8 mouse cellular contexts compared by ENCODE assay signal in genomic region chr12:5191628-5192379, GRCm38 (mm10).
DNase-seq lines count a peak whose midpoint lies in the region; ATAC-seq and TF ChIP-seq lines count a peak whose summit lies in the region.

No protein-coding gene starts in this region.

- peak overlapping the region; percentile 26; the same call in 1 of the 2 replicates for H3K27ac ChIP-seq in left cerebral cortex, adult 2 months
- H3K27ac ChIP-seq in forebrain, embryonic 14.5 days (ENCODE audit: low read depth, low read length), result no peak overlapping the region
- peak overlapping the region; percentile 56 for H3K27ac ChIP-seq in limb, embryonic 12.5 days
- H3K27ac ChIP-seq in midbrain, embryonic 16.5 days (ENCODE audit: low read length), result peak overlapping the region; percentile 35; the same call in 1 of the 2 replicates

- peaks cover 24% of the 10 kb centered on the region for H3K4me1 ChIP-seq in forebrain, embryonic 14.5 days (ENCODE audit: control insufficient read depth, insufficient read depth, low read length)
- peaks cover 71% of the 10 kb centered on the region for H3K4me1 ChIP-seq in limb, embryonic 12.5 days (replicated peaks)
- peaks cover 33% of the 10 kb centered on the region for H3K4me1 ChIP-seq in midbrain, embryonic 16.5 days (ENCODE audit: control insufficient read depth, insufficient read depth, low read length)

- intact Hi-C loops in left cerebral cortex, adult 2 months (cut with DNase I), result no loop called here

- H3K27me3 ChIP-seq in forebrain, embryonic 14.5 days (replicated peaks; ENCODE audit: control insufficient read depth, insufficient read depth, low read length), result no peaks in the 10 kb centered on the region
- no peaks in the 10 kb centered on the region for H3K27me3 ChIP-seq in limb, embryonic 12.5 days
- H3K27me3 ChIP-seq in midbrain, embryonic 16.5 days (ENCODE audit: control insufficient read depth, insufficient read depth, low read depth, low read length), result no peaks in the 10 kb centered on the region

- TF ChIP-seq CTCF in left cerebral cortex, adult 2 months (IDR thresholded peaks at IDR 0.05), result no peak

- no peak overlapping the region for H3K9ac ChIP-seq in forebrain, embryonic 14.5 days (ENCODE audit: low read length)
- 0 out of 2 replicates have a peak overlapping the region, but pooled peaks have one; percentile 40 for H3K9ac ChIP-seq in limb, embryonic 12.5 days (replicated peaks)
- H3K9ac ChIP-seq in midbrain, embryonic 16.5 days (ENCODE audit: low read depth, low read length), result no peak overlapping the region

- H3K4me3 ChIP-seq in left cerebral cortex, adult 2 months, result no peak overlapping the region
- no peak overlapping the region for H3K4me3 ChIP-seq in forebrain, embryonic 14.5 days (ENCODE audit: low read depth, low read length)
- no peak overlapping the region for H3K4me3 ChIP-seq in limb, embryonic 12.5 days (replicated peaks)
- H3K4me3 ChIP-seq in midbrain, embryonic 16.5 days (ENCODE audit: low read depth, low read length), result no peak overlapping the region

- H3K36me3 ChIP-seq in forebrain, embryonic 14.5 days (ENCODE audit: control insufficient read depth, insufficient read depth, low read length), result no peaks in the 10 kb centered on the region
- H3K36me3 ChIP-seq in limb, embryonic 12.5 days, result no peaks in the 10 kb centered on the region
- no peaks in the 10 kb centered on the region for H3K36me3 ChIP-seq in midbrain, embryonic 16.5 days (ENCODE audit: control insufficient read depth, insufficient read depth, low read length)

- no peaks in the 10 kb centered on the region for H3K9me3 ChIP-seq in forebrain, embryonic 14.5 days (replicated peaks; ENCODE audit: control insufficient read depth, low read length)
- no peaks in the 10 kb centered on the region for H3K9me3 ChIP-seq in limb, embryonic 12.5 days
- H3K9me3 ChIP-seq in midbrain, embryonic 16.5 days (replicated peaks; ENCODE audit: control insufficient read depth, low read length, poor library complexity, severe bottlenecking), result no peaks in the 10 kb centered on the region

- ATAC-seq in forebrain, embryonic 14.5 days, result 0 out of 2 replicates have a peak, but pooled peaks have one; percentile 25
- no peak; the same call in 1 of the 2 replicates for ATAC-seq in limb, embryonic 12.5 days (ENCODE audit: insufficient number of reproducible peaks, insufficient read depth, low FRiP score, low TSS enrichment, low read depth)
- no peak for ATAC-seq in midbrain, embryonic 16.5 days
- ATAC-seq in granulocyte monocyte progenitor cell, adult 5-6 weeks (replicated peaks; ENCODE audit: poor library complexity, severe bottlenecking), result no peak

- no peak for DNase-seq in left cerebral cortex, adult 2 months (ENCODE audit: extremely low spot score in 1 of 2, low spot score in 2 of 2)
- no peak for DNase-seq in left cerebral cortex, adult 11 months (ENCODE audit: low spot score)
- DNase-seq in forebrain, embryonic 14.5 days (ENCODE audit: low spot score), result no peak
- DNase-seq in heart, postnatal 4 days, result peak; percentile 82
- DNase-seq in thymus, postnatal 25 days, result peak; percentile 14

- 28% methylated on average over 14 of the region's 14 CpGs for WGBS in forebrain, embryonic 14.5 days
- 9% methylated on average over 14 of the region's 14 CpGs for WGBS in limb, embryonic 12.5 days
- 15% methylated on average over 14 of the region's 14 CpGs for WGBS in midbrain, embryonic 16.5 days

- no peak overlapping the region for H3K4me2 ChIP-seq in forebrain, embryonic 14.5 days (ENCODE audit: low read length)
- peak overlapping the region; percentile 36 for H3K4me2 ChIP-seq in limb, embryonic 12.5 days
- no peak overlapping the region for H3K4me2 ChIP-seq in midbrain, embryonic 16.5 days (ENCODE audit: low read length)

Comparison
In these comparisons a context has a peak if more than half of its experiments do, and no peak if none do; other contexts are left out.
1. DNase-seq: peak in heart, postnatal 4 days (single experiment) and thymus, postnatal 25 days (single experiment); none in left cerebral cortex, adult 2 months (0 of 2), left cerebral cortex, adult 11 months (single experiment) and forebrain, embryonic 14.5 days (single experiment).